8 mouse cellular contexts compared by ENCODE assay signal in the genomic region with DNA sequence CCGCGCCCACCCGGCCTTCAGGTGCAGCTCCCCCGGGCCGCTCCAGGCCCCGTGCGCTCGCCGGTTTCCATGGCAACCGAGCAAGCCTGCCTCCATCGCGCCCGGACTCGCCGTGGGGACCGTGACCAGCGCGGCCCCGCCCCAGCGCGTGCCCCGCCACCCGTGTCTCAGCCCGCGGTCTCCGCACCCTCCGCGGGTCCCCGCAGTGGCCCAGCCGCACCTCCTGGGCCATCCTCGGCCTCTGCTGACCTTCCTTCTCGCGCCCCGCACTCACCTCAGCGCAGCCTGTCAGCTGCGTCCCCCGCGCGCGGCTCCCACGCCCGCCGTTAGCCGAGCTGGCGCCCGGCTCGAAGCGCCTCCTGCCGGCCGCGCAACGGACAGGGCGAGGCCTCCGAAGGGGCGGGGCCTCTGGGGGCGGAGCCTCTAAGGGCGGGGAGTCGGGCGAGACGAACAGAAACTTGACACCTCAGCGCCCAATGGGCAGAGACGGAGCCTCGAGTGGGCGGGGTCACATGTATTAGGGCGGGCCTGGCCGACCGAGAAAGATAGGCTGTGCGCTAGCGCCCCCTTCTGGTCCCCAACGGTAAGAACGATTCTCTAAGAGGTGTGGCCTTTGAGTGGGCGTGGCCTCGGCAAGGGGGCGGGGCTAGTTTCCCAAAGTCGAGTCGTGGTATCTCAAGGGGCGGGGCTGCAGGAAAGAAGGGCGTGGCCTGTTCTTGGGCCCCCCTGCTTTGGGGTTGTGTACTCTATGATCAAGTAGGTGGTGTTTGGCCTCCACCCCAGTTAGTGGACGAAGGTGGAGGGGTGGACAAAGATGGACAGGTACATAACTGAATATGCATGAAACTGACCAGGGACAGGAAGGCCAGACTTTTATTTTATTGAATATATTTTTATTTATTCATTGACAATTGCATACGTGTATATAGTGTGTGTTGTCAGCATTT. TPM values are rescaled to one million over a fixed set of nuclear protein-coding genes. Genes with fewer than 3 reads are reported as not detected.
DNase-seq lines count a peak whose midpoint lies in the region; ATAC-seq and TF ChIP-seq lines count a peak whose summit lies in the region.

A gene (minus strand): TSS at position 393 of the 947 bp plus-strand sequence.

- WGBS in forebrain, postnatal 0 days: 3% methylated on average over 75 of the region's 80 CpGs
- WGBS in lung, adult 2 months: 2% methylated on average over 77 of the region's 80 CpGs
- WGBS in olfactory bulb, adult 2 months: 2% methylated on average over 79 of the region's 80 CpGs

- TF ChIP-seq CTCF in forebrain, postnatal 0 days (IDR thresholded peaks at IDR 0.05; ENCODE audit: low read depth): peak; percentile 90
- TF ChIP-seq CTCF in layer of hippocampus, adult 2 months (conservative IDR thresholded peaks at IDR 0.05): peak; percentile 96
- peak; percentile 59 for TF ChIP-seq CTCF in lung, adult 2 months (IDR thresholded peaks at IDR 0.05; ENCODE audit: insufficient read depth, low read length)
- TF ChIP-seq CTCF in olfactory bulb, adult 2 months (IDR thresholded peaks at IDR 0.05; ENCODE audit: insufficient read depth, low read depth, low read length): peak; percentile 95

- H3K4me1 ChIP-seq in forebrain, postnatal 0 days (ENCODE audit: insufficient read depth): no peaks in the 10 kb centered on the region
- H3K4me1 ChIP-seq in lung, adult 2 months (ENCODE audit: control insufficient read depth, insufficient read depth, low read length): peaks cover 5% of the 10 kb centered on the region
- peaks cover 23% of the 10 kb centered on the region for H3K4me1 ChIP-seq in olfactory bulb, adult 2 months (ENCODE audit: control insufficient read depth, insufficient read depth, low read length)

- peak within 1 kb of the TSS; percentile 64; the same call in 1 of the 2 replicates for H3K27ac ChIP-seq in forebrain, postnatal 0 days (ENCODE audit: low read depth, low read length)
- H3K27ac ChIP-seq in layer of hippocampus, adult 2 months: peak within 1 kb of the TSS; percentile 91
- H3K27ac ChIP-seq in olfactory bulb, adult 2 months (ENCODE audit: insufficient read depth, low read depth, low read length): peak within 1 kb of the TSS; percentile 26

- no peaks in the 10 kb centered on the region for H3K27me3 ChIP-seq in forebrain, postnatal 0 days (ENCODE audit: insufficient read depth, low read length)

- H3K4me3 ChIP-seq in forebrain, postnatal 0 days (ENCODE audit: low read depth, low read length): peak within 1 kb of the TSS; percentile 68
- H3K4me3 ChIP-seq in layer of hippocampus, adult 2 months: peak within 1 kb of the TSS; percentile 91
- peak within 1 kb of the TSS; percentile 66 for H3K4me3 ChIP-seq in lung, adult 2 months (replicated peaks; ENCODE audit: extremely low read depth, low read depth, low read length)
- peak within 1 kb of the TSS; percentile 78 for H3K4me3 ChIP-seq in olfactory bulb, adult 2 months (ENCODE audit: insufficient read depth, low read depth, low read length)

- no peak for TF ChIP-seq POLR2A in lung, adult 2 months (IDR thresholded peaks at IDR 0.05; ENCODE audit: borderline replicate concordance, extremely low read depth, low read depth, low read length)
- peak; percentile 58; the same call in 1 of the 2 replicates for TF ChIP-seq POLR2A in olfactory bulb, adult 2 months (IDR thresholded peaks at IDR 0.05; ENCODE audit: insufficient read depth, low read depth, low read length)

- peak; percentile 99 for DNase-seq in MN1 (ENCODE audit: low spot score)
- DNase-seq in cerebellum, adult 8-10 months: peak; percentile 100
- DNase-seq in forebrain, postnatal 0 days: peak; percentile 99
- DNase-seq in heart, postnatal 36 days: peak; percentile 93
- peak; percentile 98 to 99 for DNase-seq in layer of hippocampus, adult 2 months (ENCODE audit: low spot score in 2 of 2)
- peak; percentile 93 for DNase-seq in lung, adult 2 months
- DNase-seq in thymus, adult 18-20 months: peak; percentile 38 to 40

- no peaks in the 10 kb centered on the region for H3K36me3 ChIP-seq in forebrain, postnatal 0 days (ENCODE audit: insufficient read depth)

- intact Hi-C loops in heart, postnatal 36 days (cut with DNase I): loop anchor here (1.0 kb wide), 1 partner anchor 49 kb away; no protein-coding TSS in a partner anchor

- H3K9me3 ChIP-seq in forebrain, postnatal 0 days (ENCODE audit: low read length): no peaks in the 10 kb centered on the region

- H3K4me2 ChIP-seq in forebrain, postnatal 0 days (ENCODE audit: low read depth): peak within 1 kb of the TSS; percentile 87

- H3K9ac ChIP-seq in forebrain, postnatal 0 days: peak within 1 kb of the TSS; percentile 67

- peak; percentile 97 for ATAC-seq in forebrain, postnatal 0 days

RNA-seq across cellular contexts. Expression of the gene that starts here (rescaled TPM):
- total RNA-seq in forebrain, postnatal 0 days (2014; rRNA removed): 10.8 and 20.7 TPM in 2 replicates
- 6.0 and 10.4 TPM in 2 replicates for polyA plus RNA-seq in forebrain, postnatal 0 days (2015; fragmentation: Nextera tagmentation; extraction: Ambion mirVana)
- total RNA-seq in heart, postnatal 36 days (2021): 1 to 10 TPM; 1.3 to 1.7 TPM
- total RNA-seq in layer of hippocampus, adult 2 months (2021): 10 to 100 TPM; 13.4 to 15.7 TPM
- 36.0 and 40.6 TPM in 2 replicates for polyA plus RNA-seq in lung, adult 2 months (2012; rRNA removed)
- polyA plus RNA-seq in olfactory bulb, adult 2 months (2012; ENCODE audit: insufficient read depth, insufficient read length, low replicate concordance, missing spikeins): not detected in 2 replicates

Comparison
In these comparisons a context has a peak if more than half of its experiments do, and no peak if none do; other contexts are left out.
1. Peak in every context shown above with its lines: DNase-seq, ATAC-seq, H3K4me3 ChIP-seq and H3K27ac ChIP-seq.
2. DNase-seq: peak in every context shown above with its lines; median percentile 100 in cerebellum, adult 8-10 months; 99 in MN1; 99 in forebrain, postnatal 0 days; 98 in layer of hippocampus, adult 2 months; 93 in heart, postnatal 36 days; 93 in lung, adult 2 months; 39 in thymus, adult 18-20 months.
3. H3K27ac ChIP-seq: peak in every context shown above with its lines; median percentile 91 in layer of hippocampus, adult 2 months; 64 in forebrain, postnatal 0 days; 26 in olfactory bulb, adult 2 months.